Mouse (Mus musculus) activated CD4-positive, CD25-positive, alpha-beta regulatory T cell, adult 4 months (primary cell): ENCODE measurements around the gene Dgcr2. TPM values are rescaled to one million over a fixed set of nuclear protein-coding genes. Genes with fewer than 3 reads are reported as not detected.

Experiments used
- ATAC-seq: one replicate; pipeline ENCODE4 v1.8.0; 2017
- polyA plus RNA-seq, 2 experiments: library from polyadenylated mRNA; unstranded; fragments of 100-300 nt; shearing (Covaris generic); gene quantifications; one replicate each; pipeline ENCODE4 v1.2.1; 2017

Dgcr2 gene
- polyA plus RNA-seq = 10 to 100 TPM; 17.6 to 20.8 TPM

GRCm38 (mm10) chr16:17898462-17898861, at the start of gene Dgcr2, which contains the start of gene Tssk2:
Dgcr2 (minus strand) TSS chr16:17898562.
Tssk2 (plus strand) TSS chr16:17898637.
- no peak for ATAC-seq

DNA sequence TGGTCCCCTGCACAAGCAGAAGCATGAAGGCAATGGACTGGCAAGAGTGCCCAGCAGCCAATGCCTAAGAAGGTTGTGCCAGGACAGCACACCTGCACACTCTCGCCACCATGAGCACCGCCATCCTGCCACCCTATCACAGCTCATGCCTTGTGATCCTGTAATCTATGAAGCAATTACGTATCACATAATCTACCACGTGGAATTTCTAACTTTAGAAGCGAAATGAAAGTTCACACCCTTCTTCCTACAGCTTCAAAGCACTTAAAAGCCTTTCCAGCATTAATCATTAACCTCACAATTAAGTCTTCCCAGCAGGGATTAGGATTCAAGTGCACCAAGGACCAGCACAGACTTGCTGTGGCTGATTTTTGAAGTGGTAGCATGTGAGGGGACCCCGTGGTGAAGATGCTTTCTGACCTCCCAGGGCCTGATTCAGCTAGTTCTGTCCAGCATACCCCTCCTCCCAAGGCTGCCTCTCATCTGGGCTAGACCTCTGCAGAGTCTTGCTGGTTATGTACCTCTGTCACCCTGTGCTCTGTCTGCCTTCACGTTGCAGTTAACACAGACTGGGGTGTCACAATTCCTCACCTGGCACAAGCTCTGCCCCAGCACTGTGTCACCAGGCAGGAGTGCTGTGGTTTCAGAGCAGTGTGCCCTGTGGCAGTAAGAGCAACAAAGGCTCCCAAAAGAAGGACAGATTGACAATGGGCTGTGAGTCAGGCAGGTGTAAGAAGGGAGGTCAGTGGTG, 46.9 kb upstream of the Dgcr2 start:
- no peak for ATAC-seq

GRCm38 (mm10) chr16:17943466-17943865, 45.1 kb upstream of the Dgcr2 start:
- ATAC-seq = no peak

- no peak for ATAC-seq
Observed at GRCm38 (mm10) chr16:17939255-17939751, 40.9 kb upstream of the Dgcr2 start.

DNA sequence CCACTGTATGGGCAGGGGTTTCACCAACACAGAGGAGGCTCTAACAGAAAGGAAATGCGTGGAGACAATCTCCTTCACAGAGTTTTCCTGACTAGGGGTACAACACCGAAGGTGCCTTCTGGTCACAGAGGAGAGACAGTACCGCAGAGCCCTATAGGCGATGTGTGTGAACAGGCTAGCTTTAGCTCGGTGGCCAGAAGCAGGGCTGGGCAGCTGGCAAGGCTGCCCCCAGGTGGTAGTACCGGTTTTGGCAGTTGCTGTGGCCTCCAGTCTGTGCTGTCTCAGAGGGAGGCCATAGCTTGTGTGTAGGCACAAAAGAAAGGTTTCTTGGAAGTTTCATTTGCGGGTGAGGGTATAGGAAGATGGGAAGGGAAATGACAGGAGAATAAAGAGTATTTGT, 40.5 kb upstream of the Dgcr2 start:
- peak; percentile 87 for ATAC-seq

DNA sequence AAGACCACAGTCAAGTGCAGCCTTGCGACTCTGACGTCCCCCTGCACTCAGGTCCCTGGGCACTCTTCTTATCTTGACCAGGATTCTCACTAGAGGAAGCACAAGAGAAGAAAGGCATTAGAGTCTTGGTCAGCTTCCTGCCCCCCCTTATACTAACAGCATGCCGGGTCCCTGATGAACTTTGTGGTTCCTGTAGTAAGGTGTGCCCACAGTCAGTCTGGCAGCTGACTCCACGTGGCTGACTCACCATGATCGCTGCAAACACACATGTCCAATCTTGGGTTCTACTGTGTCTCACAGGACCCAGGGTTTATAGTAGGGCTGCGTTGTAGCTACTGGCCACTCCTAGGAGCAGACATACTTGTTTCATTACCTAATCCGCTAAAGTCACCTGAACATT, 39.8 kb upstream of the Dgcr2 start:
- no peak for ATAC-seq

GRCm38 (mm10) chr16:17936776-17937175, 38.4 kb upstream of the Dgcr2 start:
- no peak for ATAC-seq

DNA sequence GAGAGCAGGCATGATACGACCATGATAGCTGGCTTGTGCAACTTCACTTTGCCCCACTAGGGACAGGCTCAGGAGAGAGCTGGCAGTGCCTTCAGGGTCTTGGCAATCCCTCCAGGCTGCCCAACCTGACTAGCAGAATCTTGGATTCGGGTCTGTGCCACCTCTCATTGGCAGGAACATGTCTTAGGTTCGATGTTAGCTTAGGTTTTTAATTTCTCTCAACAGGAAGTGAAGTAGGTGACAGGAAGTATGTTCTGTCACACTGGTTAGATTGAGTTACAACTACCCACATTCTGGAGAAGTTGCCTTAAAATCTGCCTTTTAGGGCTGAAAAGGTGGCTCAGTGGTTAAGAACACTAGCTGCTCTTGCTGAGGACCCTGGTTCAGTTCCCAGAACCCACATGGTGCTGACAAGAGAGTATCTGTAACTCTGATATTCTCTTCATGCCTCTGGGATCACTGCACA, 36.1 kb upstream of the Dgcr2 start:
- peak; percentile 35 for ATAC-seq

DNA sequence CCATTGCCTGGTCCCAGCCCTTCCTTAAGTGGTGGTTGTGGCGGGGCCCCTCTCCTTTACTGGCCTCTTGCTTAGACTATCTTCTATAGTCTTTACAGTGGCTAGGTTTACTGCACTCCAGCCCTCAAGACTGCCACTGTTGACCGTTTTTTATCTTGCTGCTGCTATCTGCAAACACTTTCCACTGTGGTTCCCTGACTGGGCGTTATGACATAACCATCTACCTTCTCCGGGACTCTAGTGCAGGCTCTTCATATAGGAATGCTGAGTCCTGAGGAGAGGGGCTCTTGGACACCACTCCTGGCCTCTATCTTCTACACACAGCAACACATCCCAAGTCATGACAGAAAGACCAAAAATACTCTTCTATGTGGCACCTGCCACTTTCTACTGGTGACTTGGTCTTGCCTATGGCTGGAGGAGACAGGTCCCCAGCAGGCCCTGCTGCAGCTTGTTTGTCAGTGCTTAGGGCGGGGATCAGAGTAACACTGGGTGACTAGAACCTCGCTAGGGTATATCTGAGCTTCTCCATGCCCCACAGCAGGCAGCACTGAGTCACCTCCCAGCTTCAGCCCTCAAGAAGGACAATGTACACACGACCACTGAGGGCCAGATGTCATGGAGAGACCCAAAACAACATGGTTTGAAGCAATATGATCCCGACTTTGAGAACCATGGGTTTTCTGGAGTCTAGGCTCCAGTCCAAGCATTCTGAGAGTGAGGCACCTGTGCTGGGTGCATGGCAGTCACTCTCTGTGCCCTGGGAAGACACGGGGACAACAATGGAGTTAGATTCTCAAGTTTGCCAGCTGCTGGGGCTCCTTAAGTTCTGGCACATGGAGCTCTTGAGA, 35.5 kb upstream of the Dgcr2 start:
- no peak for ATAC-seq

DNA sequence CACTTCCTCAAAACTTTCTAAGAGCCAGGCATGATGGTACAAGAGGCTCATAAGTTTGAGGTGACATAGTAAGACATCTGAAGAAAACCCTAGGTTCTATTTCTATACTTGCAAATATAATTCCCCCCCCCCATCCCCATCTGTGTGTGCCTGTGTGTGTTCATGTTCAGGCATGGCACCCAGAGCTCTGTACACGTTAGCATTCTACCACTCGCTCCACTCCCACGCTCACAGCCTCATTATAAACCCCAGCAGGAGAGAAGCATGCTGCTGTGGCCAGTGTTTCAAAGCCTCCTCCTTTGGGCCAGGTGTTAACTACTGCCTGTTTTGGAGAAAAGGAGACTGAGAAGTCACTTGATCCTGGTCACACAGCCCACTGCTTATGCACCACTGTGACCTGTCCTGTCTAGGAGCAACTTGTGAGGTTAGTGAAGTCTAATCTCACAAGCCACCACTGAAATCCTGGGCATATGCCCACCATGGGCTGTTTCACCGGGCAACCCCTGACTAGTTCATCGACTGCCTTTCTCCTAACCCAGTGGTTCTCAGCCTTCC, 33.6 kb upstream of the Dgcr2 start:
- no peak for ATAC-seq

DNA sequence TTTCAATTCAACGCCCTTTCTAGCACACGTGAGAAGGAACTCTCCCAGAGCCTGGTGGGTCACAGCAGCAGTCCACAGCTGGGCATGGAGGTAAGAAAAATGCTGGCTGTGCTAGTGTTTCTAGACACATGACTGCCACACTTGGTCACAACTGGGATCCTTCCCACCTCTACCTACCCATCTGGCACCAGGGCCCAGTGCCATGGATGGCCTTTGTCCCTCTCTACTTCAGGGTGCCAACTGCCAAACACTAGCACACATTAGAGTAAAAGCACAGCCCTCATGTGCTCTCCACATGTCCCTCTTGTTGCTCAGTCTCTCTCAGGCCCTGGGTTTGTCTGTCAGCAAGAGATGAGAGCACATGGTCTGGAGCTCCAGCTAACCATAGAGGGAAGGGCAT, 31.3 kb upstream of the Dgcr2 start:
- ATAC-seq = no peak

- ATAC-seq = no peak
Observed at GRCm38 (mm10) chr16:17929211-17929610, 30.8 kb upstream of the Dgcr2 start.

GRCm38 (mm10) chr16:17928627-17929104, 30.3 kb upstream of the Dgcr2 start:
- peak; percentile 92 for ATAC-seq

- peak; percentile 25 for ATAC-seq
Observed at GRCm38 (mm10) chr16:17928087-17928580, 29.8 kb upstream of the Dgcr2 start, which contains the start of gene Slc25a1. Slc25a1 (minus strand) TSS chr16:17928219.

DNA sequence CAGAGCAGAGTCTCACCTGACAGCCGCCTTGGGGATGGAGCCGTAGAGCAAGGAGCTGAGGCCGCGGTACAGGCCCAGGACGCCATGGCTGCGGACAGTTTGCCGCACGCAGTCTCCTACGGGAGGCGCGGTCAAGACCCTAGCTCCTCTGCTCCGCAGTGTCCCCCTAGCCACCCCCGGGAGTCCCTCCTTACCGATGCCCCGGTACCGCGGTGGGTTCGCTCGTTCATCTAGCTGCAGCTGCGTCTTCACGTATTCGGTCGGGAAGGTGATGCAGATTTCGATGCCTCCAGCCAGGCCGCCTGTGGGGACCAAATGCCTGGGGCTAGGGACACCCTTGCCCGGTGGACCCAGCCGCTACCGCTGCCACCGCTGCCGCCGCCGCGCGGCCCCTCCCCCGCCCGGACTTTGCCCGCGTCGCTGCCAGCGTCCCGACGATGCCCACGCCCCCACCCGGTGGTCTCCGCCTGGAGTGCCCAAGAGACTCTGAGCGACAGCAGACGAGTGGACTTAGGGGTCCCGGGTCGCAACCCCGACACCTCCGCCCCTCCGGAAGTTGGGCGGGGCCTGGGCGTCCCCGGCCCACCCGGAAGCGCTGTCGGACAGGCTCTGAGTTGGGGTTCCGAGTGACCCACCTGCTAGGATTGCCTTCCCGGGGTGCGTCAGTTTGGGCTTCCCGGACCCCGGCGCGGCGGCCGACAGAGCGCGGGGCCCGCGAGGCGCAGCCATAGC, 29.2 kb upstream of the Dgcr2 start:
- ATAC-seq = peak; percentile 19

- no peak for ATAC-seq
Observed at GRCm38 (mm10) chr16:17922163-17922538, 23.8 kb upstream of the Dgcr2 start.

GRCm38 (mm10) chr16:17921325-17922162, 23.2 kb upstream of the Dgcr2 start:
- peak; percentile 95 for ATAC-seq

GRCm38 (mm10) chr16:17920586-17920985, 22.2 kb upstream of the Dgcr2 start:
- ATAC-seq = no peak

GRCm38 (mm10) chr16:17914307-17915249, 16.2 kb upstream of the Dgcr2 start, which contains the start of gene Gsc2:
Gsc2 (minus strand) TSS chr16:17915059.
- ATAC-seq = no peak
